Mouse (Mus musculus) megakaryocyte, embryonic 14.5 days (primary cell): Measurements from ENCODE around the gene Rps18. TPM values are rescaled to one million over a fixed set of nuclear protein-coding genes. Genes with fewer than 3 reads are reported as not detected.

Experiments
- H3K27me3 ChIP-seq: replicated peaks from 2 replicates; pipeline ENCODE3; 2012; ENCODE audit warnings: inconsistent platforms
- H3K36me3 ChIP-seq: replicated peaks from 2 replicates; pipeline ENCODE3; 2012; ENCODE audit warnings: low read length, inconsistent platforms, mixed read lengths
- H3K4me1 ChIP-seq: 2 replicates; pipeline ENCODE4 v1.6.1; 2012; ENCODE audit warnings: inconsistent platforms
- H3K4me3 ChIP-seq: replicated peaks from 2 replicates; pipeline ENCODE3; 2012; ENCODE audit warnings: moderate library complexity, mild to moderate bottlenecking, inconsistent platforms
- H3K9me3 ChIP-seq: 2 replicates; pipeline ENCODE4 v1.6.1; 2012; ENCODE audit warnings: inconsistent platforms
- FLI1 ChIP-seq: IDR thresholded peaks from 2 replicates; pipeline ENCODE4 v1.6.1; 2012; ENCODE audit warnings: low read length, inconsistent platforms, mixed read lengths
- GATA1 ChIP-seq: IDR thresholded peaks from 3 replicates; pipeline ENCODE4 v1.6.1; 2012; ENCODE audit warnings: mixed read lengths, low read length, inconsistent platforms, borderline replicate concordance
- polyA plus RNA-seq: library from polyadenylated mRNA; stranded (reverse); fragments of >175 nt; gene quantifications from 2 replicates; pipeline ENCODE4 v1.2.3, GENCODE M21; 2012; ENCODE audit warnings: low replicate concordance; ENCODE audit not compliant: insufficient read depth

The Rps18 gene
- polyA plus RNA-seq, 1 experiment: 129 TPM

DNA sequence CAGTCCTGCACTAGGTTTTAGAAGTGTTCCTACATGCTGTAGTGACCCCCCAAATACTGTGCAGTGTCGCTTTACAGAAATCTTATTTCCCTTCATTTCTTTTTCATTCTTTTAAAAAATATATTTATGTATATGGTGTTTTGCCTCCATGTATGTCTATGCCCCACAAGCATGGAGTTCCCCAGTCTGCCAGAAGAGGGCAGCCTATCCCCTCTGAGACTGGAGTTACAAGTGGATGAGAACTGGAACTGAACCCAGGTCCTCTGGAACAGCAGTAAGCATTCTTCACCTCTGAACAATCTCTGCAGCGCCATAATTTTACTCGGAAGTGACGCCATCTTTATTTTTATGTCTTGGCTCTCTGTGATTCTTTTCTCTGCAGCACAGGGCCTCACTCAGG, 13.6 kb upstream of the Rps18 start:
- Histone ChIP-seq H3K4me3 (no peak overlapping the region), H3K4me1 (peaks cover 21% of the 10 kb centered on the region), H3K9me3 (peaks cover 7% of the 10 kb centered on the region), H3K36me3 (peaks cover 22% of the 10 kb centered on the region), H3K27me3 (peaks cover 4% of the 10 kb centered on the region)
- TF ChIP-seq GATA1: no peak

DNA sequence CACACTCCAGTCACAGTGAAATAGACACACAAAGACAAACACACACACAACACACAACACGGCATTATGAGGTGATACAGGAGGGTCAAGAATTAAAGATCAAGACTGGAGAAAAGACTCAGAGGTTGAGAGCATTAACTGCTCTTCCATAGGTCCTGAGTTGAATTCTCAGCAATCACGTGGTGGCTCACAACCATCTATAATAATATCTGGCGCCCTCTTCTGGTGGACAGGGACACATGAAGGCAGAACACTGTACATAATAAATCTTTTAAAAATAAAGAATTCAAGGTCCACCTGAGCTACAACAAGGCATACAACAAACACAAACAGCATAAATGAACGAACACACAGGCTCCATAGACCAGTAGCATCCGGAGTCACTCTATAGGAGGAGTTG, 13.1 kb upstream of the Rps18 start:
- H3K4me1 ChIP-seq: peaks cover 19% of the 10 kb centered on the region
- no peak overlapping the region for H3K4me3 ChIP-seq
- TF ChIP-seq GATA1: no peak
- no peak for TF ChIP-seq FLI1
- peaks cover 4% of the 10 kb centered on the region for H3K27me3 ChIP-seq
- peaks cover 7% of the 10 kb centered on the region for H3K9me3 ChIP-seq
- peaks cover 22% of the 10 kb centered on the region for H3K36me3 ChIP-seq

DNA sequence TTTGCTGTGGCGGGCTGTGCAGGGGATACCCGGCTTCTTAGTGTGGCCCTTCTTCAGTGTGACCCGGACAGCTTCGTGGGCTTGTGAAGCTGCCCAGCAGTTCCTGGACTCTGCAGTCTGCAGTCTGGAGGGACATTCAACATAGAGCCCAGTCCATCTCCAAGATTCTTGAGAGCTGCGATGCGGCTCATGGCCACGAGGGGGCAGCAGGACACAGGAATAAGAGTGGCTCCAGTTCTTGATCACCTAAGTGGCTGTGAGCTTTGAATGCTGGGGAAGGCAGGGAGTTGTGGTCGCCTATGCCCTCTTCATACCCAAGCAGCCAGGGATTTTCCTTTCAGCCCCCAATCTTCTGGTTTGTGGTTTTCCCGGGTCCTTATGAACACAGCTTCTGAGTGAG, 12.7 kb upstream of the Rps18 start:
- peaks cover 4% of the 10 kb centered on the region for H3K27me3 ChIP-seq
- peaks cover 7% of the 10 kb centered on the region for H3K9me3 ChIP-seq
- no peak overlapping the region for H3K4me3 ChIP-seq
- peaks cover 14% of the 10 kb centered on the region for H3K4me1 ChIP-seq
- H3K36me3 ChIP-seq: peaks cover 22% of the 10 kb centered on the region
- no peak for TF ChIP-seq GATA1

DNA sequence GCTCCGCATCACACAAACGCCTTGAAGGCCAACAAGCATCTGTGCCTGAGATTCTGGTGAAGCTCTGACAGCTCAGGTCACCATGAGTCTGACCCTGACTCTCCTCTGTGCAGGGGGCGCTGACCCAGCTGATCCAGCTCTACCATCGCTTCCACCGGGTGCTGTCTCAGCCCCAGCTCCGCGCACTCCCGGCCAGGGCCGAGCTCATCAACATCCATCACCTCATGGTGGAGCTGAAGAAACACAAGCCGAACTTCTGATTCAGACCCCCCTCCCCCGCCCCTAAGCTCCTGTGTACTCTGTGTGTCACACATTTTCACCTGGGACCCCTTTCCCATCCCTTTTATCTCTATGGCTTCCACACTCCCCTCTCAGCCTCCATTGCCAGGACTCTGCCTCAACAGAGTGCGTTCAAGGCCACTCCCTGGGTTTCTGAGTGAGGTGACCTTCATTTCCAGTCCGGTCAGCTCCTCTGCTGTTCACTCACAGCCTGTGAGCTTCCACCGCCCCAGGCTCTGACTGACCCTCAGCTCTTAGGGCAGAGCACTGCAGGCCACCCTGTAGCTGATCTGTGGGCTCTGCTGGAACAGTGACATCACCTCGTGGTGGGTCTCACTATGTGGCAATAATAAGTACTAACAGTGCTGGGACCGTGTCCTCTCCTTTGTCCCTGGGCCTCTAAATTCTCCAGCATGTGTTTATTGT, 10.2 kb upstream of the Rps18 start:
- H3K27me3 ChIP-seq: peaks cover 2% of the 10 kb centered on the region
- H3K9me3 ChIP-seq: peaks cover 7% of the 10 kb centered on the region
- H3K4me3 ChIP-seq: no peak overlapping the region
- H3K36me3 ChIP-seq: peaks cover 42% of the 10 kb centered on the region
- TF ChIP-seq FLI1: no peak
- no peak for TF ChIP-seq GATA1
- peaks cover 7% of the 10 kb centered on the region for H3K4me1 ChIP-seq

DNA sequence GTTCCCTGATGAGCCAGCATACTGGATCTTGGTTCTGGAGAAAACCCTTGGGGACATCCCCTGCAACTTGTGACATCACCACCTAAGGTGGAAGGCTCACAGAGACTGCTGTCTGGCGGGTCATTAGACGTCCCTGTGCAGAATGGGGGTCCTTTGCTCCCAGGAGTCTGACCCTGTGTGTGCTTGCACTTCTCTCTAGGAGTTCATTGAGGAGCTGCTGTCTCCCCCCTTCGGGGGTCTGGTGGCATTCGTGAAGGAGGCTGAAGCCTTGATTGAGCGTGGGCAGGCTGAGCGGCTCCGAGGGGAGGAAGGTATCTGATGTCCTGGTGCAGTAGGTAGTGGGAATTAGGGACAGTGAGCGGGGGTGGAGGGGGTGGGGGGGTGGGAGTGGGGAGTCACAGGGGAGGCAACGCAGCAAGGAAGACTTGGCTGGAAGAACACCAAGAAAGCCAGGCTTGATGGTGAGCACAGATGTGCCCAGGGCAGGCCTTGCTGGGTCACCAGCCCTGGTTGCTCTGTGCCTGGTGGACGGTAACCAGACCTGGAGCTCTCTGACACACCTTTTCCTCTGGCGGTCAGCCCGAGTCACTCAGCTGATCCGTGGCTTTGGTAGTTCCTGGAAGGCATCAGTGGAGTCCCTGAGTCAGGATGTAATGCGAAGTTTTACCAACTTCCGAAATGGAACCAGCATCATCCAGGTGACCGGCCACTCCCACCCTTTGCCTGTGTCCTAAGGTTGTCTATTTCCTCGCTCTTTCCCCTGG, 9.5 kb upstream of the Rps18 start:
- Histone ChIP-seq H3K4me3 (no peak overlapping the region), H3K27me3 (peaks cover 2% of the 10 kb centered on the region), H3K4me1 (peaks cover 7% of the 10 kb centered on the region), H3K36me3 (peaks cover 48% of the 10 kb centered on the region), H3K9me3 (peaks cover 4% of the 10 kb centered on the region)
- TF ChIP-seq GATA1 (no peak), FLI1 (no peak)

DNA sequence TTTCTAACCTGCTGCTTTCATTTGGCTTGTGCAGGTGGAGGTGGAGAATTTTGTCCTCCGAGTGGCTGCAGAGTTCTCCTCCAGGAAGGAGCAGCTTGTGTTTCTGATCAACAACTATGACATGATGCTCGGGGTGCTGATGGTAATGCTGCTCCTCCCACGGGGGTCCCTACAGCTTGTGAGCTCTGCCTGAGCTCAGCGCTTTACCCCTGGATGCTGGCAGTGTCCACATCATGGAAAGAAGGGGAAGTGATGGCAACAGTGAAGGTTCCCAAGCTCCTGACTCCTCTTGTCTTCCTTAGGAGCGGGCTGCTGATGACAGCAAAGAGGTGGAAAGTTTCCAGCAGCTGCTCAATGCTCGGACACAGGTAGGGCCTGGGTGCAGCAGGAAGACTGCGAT, 7.1 kb upstream of the Rps18 start:
- peaks cover 72% of the 10 kb centered on the region for H3K36me3 ChIP-seq
- H3K9me3 ChIP-seq: no peaks in the 10 kb centered on the region
- H3K4me3 ChIP-seq: no peak overlapping the region

DNA sequence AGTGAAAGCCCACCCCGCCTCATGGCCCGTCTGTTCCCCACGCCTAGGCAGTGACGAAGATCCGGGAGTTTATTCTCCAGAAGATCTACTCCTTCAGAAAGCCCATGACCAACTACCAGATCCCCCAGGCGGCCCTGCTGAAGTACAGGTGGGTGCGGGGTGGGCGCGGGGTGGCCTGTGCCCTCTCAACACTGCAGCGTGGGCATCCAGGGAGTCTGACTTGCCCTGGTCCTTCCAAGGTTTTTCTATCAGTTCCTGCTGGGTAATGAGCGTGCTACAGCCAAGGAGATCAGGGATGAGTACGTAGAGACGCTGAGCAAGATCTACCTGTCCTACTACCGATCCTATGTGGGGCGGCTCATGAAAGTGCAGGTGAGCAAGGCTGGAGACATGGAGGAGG, 4.1 kb upstream of the Rps18 start:
- no peaks in the 10 kb centered on the region for H3K27me3 ChIP-seq
- peaks cover 61% of the 10 kb centered on the region for H3K36me3 ChIP-seq
- H3K4me3 ChIP-seq: no peak overlapping the region
- no peaks in the 10 kb centered on the region for H3K9me3 ChIP-seq
- no peak for TF ChIP-seq GATA1
- TF ChIP-seq FLI1: no peak
- H3K4me1 ChIP-seq: peaks cover 19% of the 10 kb centered on the region

More for the DNA sequence above, 7.1 kb upstream of the Rps18 start:
- Histone ChIP-seq H3K27me3 (peaks cover 2% of the 10 kb centered on the region), H3K4me1 (peaks cover 6% of the 10 kb centered on the region)
- TF ChIP-seq FLI1 (no peak), GATA1 (no peak)

DNA sequence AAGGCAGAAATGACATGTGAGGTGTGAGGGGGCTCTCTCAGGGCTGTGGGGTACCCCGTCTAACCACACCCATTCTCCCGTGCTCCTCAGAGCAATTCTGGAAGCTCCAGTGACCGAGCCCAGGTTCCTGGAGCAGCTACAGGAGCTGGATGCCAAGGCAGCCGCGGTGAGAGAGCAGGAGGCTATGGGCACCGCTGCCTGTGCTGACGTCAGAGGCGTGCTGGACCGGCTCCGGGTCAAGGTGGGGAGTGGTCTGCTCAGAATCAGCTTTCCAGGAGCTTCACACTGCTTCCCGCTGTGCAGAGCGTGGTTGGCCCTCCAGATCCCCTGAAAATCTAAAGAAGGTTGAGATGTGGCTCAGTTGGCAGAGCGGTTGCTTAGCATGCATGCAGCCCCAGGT, 3.3 kb upstream of the Rps18 start:
- no peaks in the 10 kb centered on the region for H3K9me3 ChIP-seq
- peaks cover 27% of the 10 kb centered on the region for H3K4me1 ChIP-seq
- peaks cover 63% of the 10 kb centered on the region for H3K36me3 ChIP-seq
- TF ChIP-seq GATA1: no peak
- TF ChIP-seq FLI1: no peak
- H3K4me3 ChIP-seq: no peak overlapping the region
- H3K27me3 ChIP-seq: no peaks in the 10 kb centered on the region

DNA sequence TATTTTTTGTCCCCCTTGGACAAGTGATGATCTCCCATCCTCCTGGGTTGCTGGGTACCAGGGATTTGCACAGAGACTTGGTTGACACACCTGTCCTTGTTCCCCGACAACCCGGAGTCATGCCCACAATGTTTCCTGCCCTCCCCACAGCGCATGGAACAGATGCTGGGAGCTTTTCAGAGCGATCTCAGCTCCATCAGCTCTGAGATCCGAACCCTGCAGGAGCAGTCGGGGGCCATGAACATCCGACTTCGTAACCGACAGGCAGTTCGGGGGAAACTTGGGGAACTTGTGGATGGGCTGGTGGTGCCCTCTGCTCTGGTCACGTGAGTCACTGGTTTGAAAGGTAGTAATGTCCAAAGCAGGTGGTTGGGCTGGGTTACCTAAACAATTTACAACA, 2.6 kb upstream of the Rps18 start:
- no peak overlapping the region for H3K4me3 ChIP-seq
- H3K9me3 ChIP-seq: no peaks in the 10 kb centered on the region
- H3K36me3 ChIP-seq: peaks cover 67% of the 10 kb centered on the region
- peaks cover 30% of the 10 kb centered on the region for H3K4me1 ChIP-seq
- TF ChIP-seq GATA1: no peak
- no peaks in the 10 kb centered on the region for H3K27me3 ChIP-seq

DNA sequence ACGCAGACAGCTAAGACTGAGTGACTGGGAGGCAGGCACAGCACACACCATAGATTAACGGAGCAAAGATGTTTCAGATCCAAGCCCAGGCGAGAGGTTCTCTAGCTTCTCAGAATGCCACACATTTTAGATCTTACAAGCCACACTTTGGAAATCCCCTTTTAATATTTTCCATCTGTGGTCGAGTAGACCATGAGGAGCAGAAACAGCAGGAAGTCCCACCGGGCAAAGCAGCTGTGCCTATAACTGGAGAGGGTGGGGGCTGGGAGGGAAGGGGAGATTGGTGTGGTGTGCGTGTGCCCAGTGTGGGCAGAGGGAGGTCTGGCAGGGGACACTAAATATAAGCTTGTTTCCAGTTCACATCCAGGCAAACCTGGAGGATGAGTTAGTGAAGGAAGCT, 1.7 kb upstream of the Rps18 start:
- no peaks in the 10 kb centered on the region for H3K9me3 ChIP-seq
- H3K4me3 ChIP-seq: no peak overlapping the region
- H3K27me3 ChIP-seq: no peaks in the 10 kb centered on the region
- TF ChIP-seq GATA1 (no peak), FLI1 (no peak)
- peaks cover 40% of the 10 kb centered on the region for H3K4me1 ChIP-seq
- H3K36me3 ChIP-seq: peaks cover 67% of the 10 kb centered on the region
